Mouse (Mus musculus) left cerebral cortex, postnatal 4 days (tissue): ENCODE results near the gene Igsf9. TPM values are rescaled to one million over a fixed set of nuclear protein-coding genes. Genes with fewer than 3 reads are reported as not detected.

Experiments
- DNase-seq: peaks from one replicate; pipeline ENCODE4 v3.0.0-alpha.2; 2022
- intact Hi-C: fragments of 180-260 bp; cut with DNase I; formaldehyde crosslinking; loops from one replicate; pipeline ENCODE4 v1.15.1; 2025
- total RNA-seq, 2 experiments: library from RNA; stranded (reverse); gene quantifications; 2 replicates each; pipeline ENCODE4 v1.2.3; 2021

Gene Igsf9
- total RNA-seq, 2 experiments from 2014 or later: 57.2 to 67.9 TPM

DNA sequence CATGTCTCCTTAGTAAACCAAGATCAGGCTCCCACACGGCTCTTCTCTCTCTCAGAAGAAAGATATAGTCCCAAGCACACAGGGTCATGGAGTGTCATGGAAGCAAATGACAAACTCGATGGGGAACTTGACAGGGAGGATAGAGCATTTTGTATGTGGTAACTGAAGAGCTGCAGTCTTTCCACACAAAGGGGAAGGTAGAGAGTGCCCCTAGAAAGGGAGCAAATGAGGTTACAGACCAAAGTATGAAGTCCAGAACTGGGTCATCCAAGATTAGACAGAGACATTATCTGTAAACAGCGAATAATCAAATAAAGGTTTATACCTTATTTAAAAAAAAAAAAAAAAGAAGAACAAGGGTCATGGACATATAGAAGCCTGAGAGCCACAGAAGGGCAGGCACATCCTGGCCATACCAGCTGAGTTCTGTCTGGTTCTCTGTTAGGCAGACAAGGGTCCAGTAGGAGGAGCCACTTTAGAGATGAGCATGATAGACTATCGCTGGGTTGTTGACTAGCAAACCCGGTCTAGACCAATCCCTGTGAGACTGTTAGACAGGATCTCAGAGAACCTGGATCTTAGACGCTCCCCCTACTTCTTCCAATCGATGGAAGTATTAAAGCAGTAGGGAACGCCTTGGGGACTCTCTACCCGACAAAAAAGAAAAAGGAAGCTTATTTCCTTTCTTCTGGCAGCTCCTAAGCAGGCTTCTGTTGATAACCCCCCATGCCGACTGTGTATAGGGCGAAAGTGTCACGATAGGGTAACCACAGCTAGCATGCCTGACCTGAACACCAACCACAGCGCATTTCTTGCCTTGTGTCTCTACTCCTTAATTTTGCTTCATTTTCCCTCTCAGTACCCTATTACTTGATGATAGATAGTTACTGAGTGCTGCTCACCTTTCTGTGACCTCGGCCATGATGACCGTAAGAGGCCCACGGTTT, 17.9 kb upstream of the Igsf9 start:
- no peak for DNase-seq
- intact Hi-C loops: no loop called here

DNA sequence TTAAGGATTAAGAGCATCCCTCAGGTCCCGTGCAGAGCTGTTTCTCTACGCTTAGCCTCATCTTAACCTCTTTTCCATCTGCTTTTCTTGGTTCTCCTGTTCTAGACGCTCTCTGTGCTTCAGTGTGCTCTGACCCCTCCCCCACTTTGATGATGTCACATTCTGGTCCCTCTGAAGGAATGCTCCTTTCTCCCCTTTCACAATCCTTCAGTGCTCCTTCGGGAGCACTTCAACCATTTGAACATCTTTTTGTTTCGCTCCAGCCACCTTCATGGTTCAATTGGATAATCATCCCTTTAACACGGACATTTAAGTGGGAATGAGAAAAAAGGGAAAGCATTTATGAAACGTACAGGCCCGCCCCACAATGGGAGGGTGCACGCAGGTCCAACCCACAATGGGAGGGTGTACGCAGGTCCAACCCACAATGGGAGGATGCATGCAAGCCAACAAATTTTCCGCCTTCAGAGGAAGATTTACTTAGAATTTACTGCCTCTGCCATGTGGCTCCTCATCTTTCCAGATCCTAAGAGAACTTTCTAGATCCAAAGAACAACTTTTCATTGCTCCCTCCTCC, 13.2 kb upstream of the Igsf9 start:
- intact Hi-C loops: no loop called here
- DNase-seq: no peak

DNA sequence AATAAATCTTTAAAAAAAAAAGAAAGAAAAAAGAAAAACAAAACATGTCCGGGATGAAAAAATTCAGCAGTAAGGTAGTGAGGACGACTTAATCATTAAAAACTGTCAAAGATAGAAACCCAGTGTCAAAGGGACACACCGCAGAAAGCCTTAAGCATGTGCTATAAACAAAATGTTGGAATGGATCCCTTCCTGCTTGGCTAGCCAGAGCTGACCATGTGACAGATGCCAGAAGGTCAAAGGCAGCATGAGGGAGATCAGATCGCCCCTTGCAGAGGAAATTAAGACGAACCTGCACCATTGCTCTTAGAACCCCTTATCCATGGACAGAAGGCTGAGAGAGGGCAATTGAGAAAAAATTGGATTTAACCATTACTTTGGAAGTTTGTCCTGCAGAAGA, 12.2 kb upstream of the Igsf9 start:
- DNase-seq: no peak
- intact Hi-C loops: no loop called here

DNA sequence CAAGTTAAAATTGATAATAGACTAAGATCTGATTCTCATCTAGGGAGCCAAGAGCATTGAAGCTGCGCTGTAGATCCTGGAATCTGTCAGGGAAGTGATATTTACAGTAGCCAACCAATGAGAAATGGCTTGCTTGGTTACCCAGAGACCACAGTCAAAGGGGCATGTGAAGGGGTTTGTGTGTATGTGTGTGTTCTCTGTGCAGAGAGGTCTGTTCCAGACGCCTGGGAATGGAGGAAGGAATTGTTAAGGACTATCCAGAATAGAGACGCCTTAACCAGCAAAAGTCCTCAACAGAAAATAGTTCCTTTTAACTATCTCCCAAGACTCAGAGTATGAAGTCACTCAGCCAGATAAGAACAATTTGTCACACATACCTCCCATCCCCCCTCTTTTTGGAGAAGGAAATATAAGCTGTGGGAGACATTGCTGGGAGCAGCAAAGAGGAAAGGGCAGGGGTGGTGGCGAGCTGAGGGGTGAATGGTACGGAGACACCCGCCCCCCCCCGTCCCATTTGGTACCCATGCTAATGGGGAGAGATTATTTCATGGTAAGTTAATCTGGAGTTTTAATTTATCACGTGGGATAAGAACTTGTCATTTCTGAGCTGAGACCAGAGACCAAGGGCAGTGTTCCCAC, 11.7 kb upstream of the Igsf9 start:
- no peak for DNase-seq
- intact Hi-C loops: no loop called here

DNA sequence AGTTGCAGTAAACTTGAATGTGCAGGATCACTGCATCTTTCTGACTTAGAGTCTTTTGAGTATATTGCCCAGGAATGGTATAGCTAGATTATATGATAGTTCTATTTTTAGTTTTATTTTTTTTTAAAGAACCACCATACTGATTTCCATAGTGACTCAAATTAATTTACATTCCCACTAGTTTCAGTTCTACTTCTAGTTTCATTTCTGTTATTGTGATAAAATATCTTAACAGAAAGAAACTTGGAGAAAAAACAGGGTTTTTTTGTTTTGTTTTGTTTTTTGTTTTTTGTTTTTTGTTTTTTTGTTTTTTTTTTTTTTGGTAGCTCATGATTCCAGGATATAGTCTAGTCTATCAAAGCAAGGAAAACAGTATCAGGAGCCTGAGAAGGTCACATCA, 8.7 kb upstream of the Igsf9 start:
- DNase-seq: no peak
- intact Hi-C loops: no loop called here

DNA sequence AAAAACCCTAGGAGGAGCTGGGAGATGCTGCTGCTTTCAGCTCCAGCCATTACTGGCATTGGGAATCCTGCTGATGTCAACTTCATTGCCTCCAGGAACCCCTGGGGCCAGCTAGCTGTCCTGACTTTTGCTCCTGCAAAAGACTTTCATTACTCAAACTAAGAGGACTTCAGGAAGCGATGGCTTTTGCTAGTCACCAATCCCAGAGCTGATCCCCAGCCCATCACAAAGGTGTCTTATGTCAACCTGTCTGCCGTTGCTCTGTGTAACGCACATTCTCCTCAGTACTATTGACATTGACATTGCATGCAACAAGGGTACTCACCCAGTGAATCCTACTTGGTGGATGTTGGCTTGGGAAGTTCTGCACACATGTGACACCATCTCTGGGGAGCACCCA, 7.4 kb upstream of the Igsf9 start:
- no peak for DNase-seq
- intact Hi-C loops: no loop called here

DNA sequence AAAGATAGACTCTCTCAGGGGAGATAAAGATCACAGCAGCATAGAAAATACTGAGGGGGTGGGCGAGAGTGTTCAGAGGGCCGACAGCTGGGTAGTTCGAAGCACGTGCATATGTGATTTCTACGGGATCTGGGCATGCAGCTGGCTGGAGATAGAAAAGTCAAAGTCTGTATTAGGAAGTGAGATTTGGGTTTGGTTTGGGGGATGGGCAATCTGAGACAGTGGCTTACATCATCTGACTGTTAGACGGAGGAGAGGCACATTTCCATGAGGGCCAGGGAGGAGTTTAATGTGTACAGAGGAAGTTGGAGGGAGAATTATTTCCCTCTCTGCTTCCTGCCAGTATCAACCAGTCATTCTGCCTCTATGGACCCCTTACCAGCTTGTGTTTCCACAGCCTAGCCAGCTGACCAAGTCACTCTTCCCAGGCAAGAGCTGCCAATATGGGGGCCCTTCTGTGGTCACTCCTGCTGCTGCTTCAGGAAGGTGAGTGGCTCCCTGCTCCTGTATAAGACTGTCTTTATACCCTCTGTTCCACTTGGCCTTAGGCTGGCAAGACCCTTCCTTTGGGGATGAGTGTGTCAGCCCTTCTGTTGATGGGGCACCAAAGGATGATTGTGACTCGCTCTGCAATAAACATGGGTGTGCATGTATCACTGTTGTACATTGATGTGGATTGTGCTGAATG, 6.4 kb upstream of the Igsf9 start, which contains the start of gene Slamf9:
Gene Slamf9 (plus strand): TSS at position 305 of the 688 bp plus-strand sequence.
- intact Hi-C loops: no loop called here
- DNase-seq: no peak

DNA sequence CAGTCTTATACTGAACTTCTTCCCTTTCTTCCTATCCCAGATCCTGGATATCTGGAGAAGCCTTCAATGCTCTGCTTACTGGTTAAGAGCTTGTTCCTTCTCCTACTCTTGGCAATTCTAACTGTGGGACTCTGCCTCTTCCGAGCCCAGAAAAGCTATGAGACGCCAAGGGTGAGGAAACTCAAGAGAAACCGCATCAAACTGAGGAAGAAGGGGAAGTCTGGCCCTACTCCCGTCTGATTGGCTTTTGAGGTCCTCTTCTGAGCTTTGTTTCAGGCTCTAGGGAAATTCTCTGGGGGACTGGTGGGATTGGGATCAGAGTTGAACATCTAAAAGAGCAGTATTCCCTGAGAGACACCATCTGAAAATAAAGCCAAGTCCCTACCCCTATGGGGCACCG, 3.6 kb upstream of the Igsf9 start:
- no peak for DNase-seq
- intact Hi-C loops: no loop called here

DNA sequence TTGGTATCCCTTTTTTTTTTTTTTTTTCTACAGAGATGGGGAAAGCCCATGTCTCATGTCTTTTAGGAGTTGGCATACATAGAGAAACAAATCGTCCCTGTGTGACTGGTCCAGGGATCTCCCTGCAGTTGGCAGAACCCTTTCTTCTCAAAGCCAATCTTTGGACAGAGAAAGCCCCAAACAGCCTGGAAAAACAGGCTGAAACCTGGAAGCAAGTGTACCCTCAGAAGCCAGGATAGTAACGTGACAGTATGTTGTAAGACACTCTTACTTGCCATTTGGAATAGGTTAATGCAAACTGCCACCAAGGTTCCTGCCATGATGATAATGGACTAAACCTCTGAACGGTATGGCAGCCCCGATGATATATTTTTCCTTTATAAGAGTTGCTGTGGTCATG, 1.2 kb upstream of the Igsf9 start:
- intact Hi-C loops: loop anchor here (10.0 kb wide), 1 partner anchor 914 kb away; no protein-coding TSS in a partner anchor
- no peak for DNase-seq

DNA sequence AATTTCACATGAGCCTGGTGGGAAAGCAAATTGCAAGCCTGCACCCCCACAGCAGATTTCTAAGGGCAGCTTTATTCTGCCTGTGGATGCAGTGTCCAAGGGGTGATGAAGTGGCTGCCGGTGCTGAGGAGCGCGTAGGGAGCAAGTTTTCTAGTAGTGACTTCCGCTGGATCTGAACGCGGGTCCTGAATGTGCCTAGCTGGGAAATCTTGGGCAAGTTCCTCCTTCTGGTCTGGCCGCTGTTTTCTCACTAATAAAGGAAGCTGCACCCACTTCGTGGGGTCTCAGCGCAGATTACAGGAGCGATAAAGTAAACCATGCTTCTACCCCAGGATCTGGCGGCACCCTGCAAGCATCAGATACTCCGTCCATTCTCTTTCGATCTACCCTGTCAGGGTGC, 477 bp upstream of the Igsf9 start:
- DNase-seq: no peak
- intact Hi-C loops: loop anchor here (10.0 kb wide), 1 partner anchor 914 kb away; no protein-coding TSS in a partner anchor

DNA sequence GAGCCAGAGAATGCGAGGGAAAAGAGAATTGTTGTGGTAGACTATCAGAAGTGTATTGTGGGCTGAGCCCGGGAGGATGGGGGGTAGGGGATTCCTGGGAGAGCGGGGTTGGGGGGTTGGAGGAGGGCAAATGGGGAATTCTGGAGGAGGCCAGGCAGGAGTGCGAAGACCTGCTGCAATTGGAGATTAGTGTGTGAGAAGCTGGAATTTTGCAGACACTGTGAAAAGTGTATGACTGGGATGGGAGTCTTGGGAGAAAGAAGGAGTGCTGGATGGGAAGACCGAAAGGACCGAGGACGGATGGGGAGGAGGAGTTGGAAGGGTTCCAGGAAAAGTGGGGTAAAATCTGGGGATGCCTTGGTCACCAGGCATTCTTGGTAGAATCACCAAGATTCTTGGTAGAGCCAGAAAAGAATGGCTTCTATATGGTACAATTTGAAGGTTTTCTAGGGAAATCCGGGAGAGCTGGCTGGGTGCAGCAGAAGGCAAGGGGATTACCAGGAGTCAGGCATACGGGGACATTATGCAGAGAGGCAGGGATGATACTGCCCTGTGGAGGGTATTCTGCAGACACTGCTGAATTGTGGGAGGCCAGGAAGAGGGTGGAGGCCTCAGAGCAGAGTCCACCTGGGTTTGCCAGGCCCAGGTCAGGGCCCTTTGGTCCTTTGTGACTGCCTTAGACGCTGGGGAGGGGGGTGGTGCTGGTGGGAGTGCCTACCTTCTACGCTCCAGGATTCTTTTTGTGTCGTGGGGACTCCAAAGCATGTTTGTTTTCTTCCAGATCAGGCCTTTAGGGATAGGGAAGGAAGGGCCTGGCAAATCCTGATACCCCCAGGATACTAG, 1.2 kb downstream of the Igsf9 start:
- intact Hi-C loops: loop anchor here (10.0 kb wide), 1 partner anchor 912 kb away; no protein-coding TSS in a partner anchor

DNA sequence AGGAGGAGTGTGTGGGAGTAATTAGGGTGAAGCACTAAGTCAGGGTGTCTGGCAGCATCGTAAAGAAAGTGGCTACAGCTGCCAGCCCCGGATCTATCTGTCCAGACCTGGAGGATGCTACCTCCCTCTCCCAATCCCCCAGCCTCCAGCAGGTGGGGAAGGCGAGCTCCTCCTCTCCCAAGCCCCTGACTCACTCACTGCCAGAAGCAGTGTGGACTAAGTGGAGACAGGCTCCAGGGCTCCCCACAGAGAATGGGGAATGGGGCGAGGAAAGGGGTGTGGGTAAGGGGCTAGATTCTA, 1.7 kb downstream of the Igsf9 start:
- no peak for DNase-seq
- intact Hi-C loops: loop anchor here (10.0 kb wide), 1 partner anchor 911 kb away; no protein-coding TSS in a partner anchor

More for the DNA sequence above, 1.2 kb downstream of the Igsf9 start:
- no peak for DNase-seq

DNA sequence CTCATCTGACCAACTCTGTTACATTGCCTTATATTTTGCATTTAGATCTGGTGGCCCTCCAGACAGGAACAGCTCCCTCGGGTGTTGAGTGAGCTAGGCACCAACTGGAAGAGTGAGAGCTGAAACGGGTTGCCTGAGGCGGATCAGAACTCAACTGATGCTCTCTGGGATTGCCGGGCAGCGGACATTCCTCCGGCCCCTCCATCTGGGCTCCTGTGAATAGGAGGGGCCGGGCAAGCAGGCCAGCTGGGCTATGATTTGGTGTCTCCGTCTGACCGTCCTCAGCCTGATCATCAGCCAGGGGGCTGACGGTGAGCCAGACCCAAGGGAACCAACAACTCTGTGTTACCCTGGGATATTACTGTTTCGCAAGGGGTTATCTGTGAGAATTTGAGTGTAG, 2.6 kb downstream of the Igsf9 start:
- intact Hi-C loops: loop anchor here (10.0 kb wide), 1 partner anchor 911 kb away; no protein-coding TSS in a partner anchor
- no peak for DNase-seq

DNA sequence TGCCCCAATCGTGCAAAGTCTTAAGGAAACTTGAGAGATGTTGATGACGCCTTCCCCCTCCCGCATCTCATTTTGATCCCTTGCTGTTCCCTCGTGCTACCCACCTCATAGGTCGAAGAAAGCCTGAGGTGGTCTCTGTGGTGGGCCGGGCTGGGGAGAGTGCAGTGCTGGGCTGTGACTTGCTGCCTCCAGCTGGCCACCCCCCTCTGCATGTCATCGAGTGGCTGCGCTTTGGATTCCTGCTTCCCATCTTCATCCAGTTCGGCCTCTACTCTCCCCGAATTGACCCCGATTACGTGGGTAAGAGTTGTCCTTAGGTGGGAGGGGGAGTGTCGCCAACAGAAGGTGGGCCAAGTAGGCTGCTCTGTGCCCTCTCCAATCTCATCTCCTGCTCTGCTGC, 3.1 kb downstream of the Igsf9 start:
- intact Hi-C loops: loop anchor here (10.0 kb wide), 1 partner anchor 910 kb away; no protein-coding TSS in a partner anchor

DNA sequence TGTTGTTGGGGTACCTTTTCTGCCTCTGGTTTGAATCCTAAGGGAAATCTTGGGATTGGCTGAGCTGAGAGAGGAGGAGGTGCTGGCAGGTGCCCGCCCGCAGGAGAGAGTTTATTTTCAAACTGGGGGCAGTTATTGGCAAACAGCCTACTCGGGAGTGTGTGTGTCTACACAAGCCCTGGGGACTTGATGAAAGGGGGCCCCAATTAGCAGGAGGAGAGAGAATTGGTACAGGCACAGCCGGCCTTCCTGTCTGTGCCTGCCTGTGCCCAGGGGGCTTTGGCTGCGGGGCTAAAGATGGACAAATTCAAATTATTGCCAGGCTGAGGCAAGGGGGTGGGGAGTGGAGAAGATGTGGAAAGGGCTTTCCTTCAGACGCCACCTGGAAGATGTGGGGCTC, 4.2 kb downstream of the Igsf9 start:
- intact Hi-C loops: loop anchor here (10.0 kb wide), 1 partner anchor 909 kb away; no protein-coding TSS in a partner anchor
- no peak for DNase-seq

More for the DNA sequence above, 3.1 kb downstream of the Igsf9 start:
- no peak for DNase-seq

DNA sequence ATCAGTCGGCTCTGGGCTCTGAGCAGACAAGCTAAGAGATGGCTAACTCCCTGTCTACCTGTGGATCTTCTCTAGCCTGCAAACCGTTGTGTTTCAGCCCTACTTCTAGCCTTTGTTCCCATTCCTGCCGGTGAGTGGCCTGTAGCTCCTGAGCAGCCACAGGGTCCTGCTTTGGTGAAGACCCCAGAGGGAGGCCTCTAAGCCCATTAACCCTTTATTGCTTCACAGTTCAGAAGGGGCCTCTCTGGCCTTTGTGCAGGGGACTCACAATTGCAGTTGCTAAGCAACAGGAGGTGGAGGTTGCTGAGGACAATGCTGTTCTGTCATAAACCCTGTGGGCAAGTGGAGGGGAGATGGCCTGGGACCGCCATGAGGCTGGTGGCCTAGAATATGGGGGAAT, 4.6 kb downstream of the Igsf9 start:
- no peak for DNase-seq
- intact Hi-C loops: loop anchor here (10.0 kb wide), 1 partner anchor 909 kb away; no protein-coding TSS in a partner anchor

DNA sequence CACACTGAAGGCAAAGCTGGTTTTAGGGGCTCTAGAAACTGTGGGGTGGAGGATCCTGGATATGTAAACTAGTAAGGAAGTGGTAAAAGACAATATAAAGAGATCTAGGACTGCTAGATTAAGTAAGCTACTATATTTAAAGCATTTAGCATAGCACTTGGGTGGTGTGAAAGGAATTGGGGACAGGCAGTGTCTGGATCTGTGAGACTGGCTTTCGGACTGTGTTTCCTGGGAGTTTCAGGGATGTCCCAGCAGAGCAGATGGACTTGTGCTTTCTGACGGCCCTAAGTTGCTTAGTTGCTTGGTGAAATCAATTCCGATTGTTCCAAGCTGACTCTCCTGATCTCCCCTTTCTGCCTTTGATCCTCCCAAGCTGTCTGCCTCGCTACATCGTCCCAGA, 5.1 kb downstream of the Igsf9 start:
- intact Hi-C loops: loop anchor here (10.0 kb wide), 1 partner anchor 908 kb away; no protein-coding TSS in a partner anchor
- no peak for DNase-seq

DNA sequence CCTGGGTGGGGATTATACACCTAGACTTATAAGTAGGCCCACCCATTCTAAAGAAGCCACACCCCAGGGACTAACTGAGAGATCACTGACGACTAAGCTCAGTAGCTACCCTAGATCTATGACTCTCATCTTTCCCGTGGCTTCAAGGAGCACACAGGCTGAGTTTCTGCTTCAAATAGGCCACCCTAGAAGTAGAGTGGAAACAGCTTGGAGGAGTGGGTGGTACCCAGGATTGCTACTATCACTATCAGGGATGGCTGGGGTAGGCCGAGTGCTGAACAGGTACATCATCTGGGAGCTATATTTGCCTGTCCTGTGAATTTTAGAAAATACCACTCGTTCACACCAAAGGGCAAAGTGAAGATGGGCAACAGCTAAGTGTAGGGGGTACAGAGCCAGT, 6.3 kb downstream of the Igsf9 start:
- DNase-seq: no peak
- intact Hi-C loops: loop anchor here (2.0 to 10.0 kb wide), 2 partner anchors 75 to 907 kb away; no protein-coding TSS in a partner anchor

DNA sequence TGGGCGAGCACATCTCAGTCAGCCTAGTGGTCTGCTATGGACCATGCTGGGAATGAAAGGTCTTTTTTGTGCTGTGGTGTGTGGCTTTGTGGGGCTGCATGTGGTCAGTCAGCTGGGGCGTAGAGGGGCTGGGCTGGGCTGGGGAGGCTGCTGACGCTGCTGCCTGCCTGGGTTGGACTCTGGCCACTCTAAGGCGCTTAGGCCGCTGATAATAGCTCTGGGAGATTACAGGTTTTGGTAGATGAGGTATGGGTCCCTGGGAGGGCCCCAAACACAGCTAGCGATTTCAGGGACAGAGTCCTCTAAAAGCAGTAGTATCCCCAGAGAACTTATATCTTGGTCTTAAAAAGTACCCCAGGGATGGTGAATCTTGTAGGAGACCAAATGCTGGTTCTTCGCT, 7.2 kb downstream of the Igsf9 start:
- DNase-seq: no peak
- intact Hi-C loops: loop anchor here (2.0 to 10.0 kb wide), 2 partner anchors 76 to 906 kb away; no protein-coding TSS in a partner anchor
